Mouse (Mus musculus) forebrain, embryonic 15.5 days (tissue): ENCODE results near the gene Wipf2. TPM values are rescaled to one million over a fixed set of nuclear protein-coding genes. Genes with fewer than 3 reads are reported as not detected.
A peak's percentile ranks its signal among the peaks of the same experiment; 100 is the strongest.

Experiments used
- ATAC-seq: fragments of 200-750 bp; cut with Nextera tagmentation; replicated peaks from 2 replicates; pipeline ENCODE4 v1.8.0; 2017; ENCODE audit warnings: mild to moderate bottlenecking, moderate TSS enrichment, moderate library complexity
- H3K27ac ChIP-seq: fragments of 300-500 bp; sonication (generic); replicated peaks from 2 replicates; pipeline ENCODE4 v1.5.1; 2015; ENCODE audit warnings: mild to moderate bottlenecking, inconsistent platforms
- H3K27me3 ChIP-seq: fragments of 300-500 bp; sonication (generic); 2 replicates; pipeline ENCODE4 v1.6.1; 2015; ENCODE audit warnings: inconsistent platforms
- H3K36me3 ChIP-seq: fragments of 300-500 bp; sonication (generic); 2 replicates; pipeline ENCODE4 v1.6.1; 2015; ENCODE audit warnings: mild to moderate bottlenecking, inconsistent platforms
- H3K4me1 ChIP-seq: fragments of 300-500 bp; sonication (generic); 2 replicates; pipeline ENCODE4 v1.6.1; 2015; ENCODE audit warnings: inconsistent platforms
- H3K4me2 ChIP-seq: fragments of 300-500 bp; sonication (generic); replicated peaks from 2 replicates; pipeline ENCODE4 v1.6.1; 2015; ENCODE audit warnings: mild to moderate bottlenecking, inconsistent platforms
- H3K4me3 ChIP-seq: fragments of 300-500 bp; sonication (generic); 2 replicates; pipeline ENCODE4 v1.5.1; 2015; ENCODE audit warnings: mild to moderate bottlenecking, inconsistent platforms
- H3K9ac ChIP-seq: fragments of 300-500 bp; sonication (generic); replicated peaks from 2 replicates; pipeline ENCODE4 v1.6.1; 2015; ENCODE audit warnings: mild to moderate bottlenecking, inconsistent platforms
- H3K9me3 ChIP-seq: fragments of 300-500 bp; sonication (generic); 2 replicates; pipeline ENCODE4 v1.6.1; 2016; ENCODE audit warnings: inconsistent platforms
- WGBS: fragments of 180-500 bp; shearing (Covaris S2); methylation state at CpG from one replicate; pipeline ENCODE4 v1.1.7; 2015; ENCODE audit warnings: mixed read lengths; 5-methylcytosine and 5-hydroxymethylcytosine counted together
- polyA plus RNA-seq: library from polyadenylated mRNA; unstranded; fragments of >200 nt; fragmentation: Nextera tagmentation; extraction: Ambion mirVana; gene quantifications from 2 replicates; pipeline ENCODE4 v1.2.1, GENCODE M21; 2015

Wipf2 gene
- polyA plus RNA-seq, 1 experiment from 2014 or later, result 4.4 TPM

DNA sequence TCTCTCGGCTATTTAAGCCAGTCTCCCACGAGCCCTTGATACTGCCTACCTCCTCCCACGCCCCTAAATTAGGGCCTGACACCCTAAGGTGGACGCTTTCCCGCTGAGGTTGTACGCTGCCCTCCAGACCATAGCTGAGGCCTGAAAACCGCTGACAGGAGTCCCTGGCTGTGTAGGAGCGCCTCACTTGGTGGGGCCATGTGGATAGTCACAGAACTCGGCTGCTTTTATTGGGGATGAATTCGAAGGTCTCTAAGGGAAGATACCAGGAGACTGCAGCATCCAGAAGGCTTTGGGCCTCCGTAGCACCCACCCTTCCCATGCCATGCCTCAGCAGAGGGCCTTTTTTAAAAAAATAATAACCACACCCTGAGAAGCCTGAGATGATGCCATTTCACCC lies 25.5 kb upstream of the Wipf2 start:
- Histone ChIP-seq H3K4me2 (peak overlapping the region; percentile 96), H3K4me3 (peak overlapping the region; percentile 74), H3K36me3 (peaks cover 15% of the 10 kb centered on the region), H3K27ac (no peak overlapping the region), H3K9ac (peak overlapping the region; percentile 85), H3K27me3 (no peaks in the 10 kb centered on the region), H3K4me1 (peaks cover 25% of the 10 kb centered on the region), H3K9me3 (no peaks in the 10 kb centered on the region)
- 59% methylated on average over 11 of the region's 11 CpGs for WGBS
- no peak for ATAC-seq

DNA sequence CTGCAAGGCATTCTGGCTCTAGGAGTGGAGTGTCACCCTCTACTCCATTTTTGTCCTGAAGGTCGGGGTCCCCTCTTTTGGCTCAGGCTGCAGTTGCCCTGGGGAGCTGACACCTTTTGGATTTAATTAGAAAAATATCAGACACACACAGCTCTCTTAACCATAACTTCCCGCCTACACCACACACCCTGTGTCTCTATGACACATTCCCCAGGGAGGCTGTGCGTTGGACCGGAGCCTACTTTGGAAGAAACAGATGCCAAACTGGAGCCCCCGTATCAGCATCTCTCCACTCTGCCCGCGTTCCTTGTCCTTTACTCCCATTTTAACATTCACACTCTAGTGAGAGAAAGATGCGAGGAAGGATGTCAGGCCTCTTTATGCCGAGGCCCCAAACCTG lies 24.9 kb upstream of the Wipf2 start:
- no peaks in the 10 kb centered on the region for H3K27me3 ChIP-seq
- no peaks in the 10 kb centered on the region for H3K9me3 ChIP-seq
- H3K4me3 ChIP-seq, result peak overlapping the region; percentile 74; the same call in 1 of the 2 replicates
- peak overlapping the region; percentile 96 for H3K4me2 ChIP-seq
- H3K27ac ChIP-seq, result no peak overlapping the region
- peaks cover 25% of the 10 kb centered on the region for H3K4me1 ChIP-seq
- peaks cover 9% of the 10 kb centered on the region; the same call in 1 of the 2 replicates for H3K36me3 ChIP-seq
- WGBS, result 60% methylated on average over 9 of the region's 9 CpGs
- ATAC-seq, result no peak
- no peak overlapping the region for H3K9ac ChIP-seq

DNA sequence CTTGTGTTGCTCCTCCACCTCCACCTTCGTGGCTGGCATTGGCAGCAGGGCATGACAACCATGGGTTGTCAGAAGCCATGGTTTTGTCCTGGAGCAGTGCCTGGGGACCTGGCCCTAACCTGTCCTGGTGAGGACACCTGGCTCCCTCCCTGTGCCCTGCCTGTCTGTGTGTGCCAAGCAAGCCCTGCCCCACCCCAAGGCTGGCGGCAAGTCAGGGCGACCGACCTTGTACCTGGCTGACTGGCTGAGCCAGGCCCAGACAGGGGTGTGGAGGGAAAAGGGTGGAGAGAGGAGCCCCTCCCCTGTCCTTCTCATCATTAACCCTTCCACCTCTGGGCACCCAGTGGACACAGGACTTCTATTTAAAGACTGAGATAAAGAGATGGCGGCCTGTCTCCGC lies 24.0 kb upstream of the Wipf2 start:
- no peak overlapping the region for H3K4me2 ChIP-seq
- no peak overlapping the region for H3K27ac ChIP-seq
- H3K4me3 ChIP-seq, result no peak overlapping the region
- peaks cover 2% of the 10 kb centered on the region; the same call in 1 of the 2 replicates for H3K36me3 ChIP-seq
- no peaks in the 10 kb centered on the region for H3K9me3 ChIP-seq
- H3K4me1 ChIP-seq, result peaks cover 25% of the 10 kb centered on the region
- H3K9ac ChIP-seq, result no peak overlapping the region
- 50% methylated on average over 6 of the region's 6 CpGs for WGBS
- H3K27me3 ChIP-seq, result no peaks in the 10 kb centered on the region
- no peak for ATAC-seq

DNA sequence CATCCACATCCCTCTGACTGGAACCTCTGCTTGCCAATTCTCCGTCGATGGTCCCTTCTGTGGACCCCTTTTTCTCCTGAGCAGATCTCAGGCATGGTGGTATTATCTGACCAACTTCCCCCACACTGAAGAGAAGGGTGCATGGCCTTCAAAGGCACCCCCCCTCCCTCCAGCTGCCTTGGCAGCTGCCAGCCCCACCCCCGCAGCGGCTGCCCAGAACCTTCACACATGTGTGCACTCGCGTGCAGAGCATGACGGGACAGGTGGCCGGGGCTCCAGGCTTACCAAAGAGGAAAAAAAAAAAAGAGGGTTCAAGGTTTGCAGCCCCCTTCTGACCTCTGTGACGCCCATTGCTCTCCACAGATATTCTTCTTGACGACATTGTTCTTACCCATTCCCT lies 23.5 kb upstream of the Wipf2 start:
- Histone ChIP-seq H3K27me3 (no peaks in the 10 kb centered on the region), H3K27ac (no peak overlapping the region), H3K4me3 (no peak overlapping the region), H3K9me3 (no peaks in the 10 kb centered on the region), H3K4me1 (peaks cover 25% of the 10 kb centered on the region), H3K4me2 (no peak overlapping the region), H3K36me3 (no peaks in the 10 kb centered on the region), H3K9ac (no peak overlapping the region)
- no peak for ATAC-seq
- 68% methylated on average over 10 of the region's 10 CpGs for WGBS

DNA sequence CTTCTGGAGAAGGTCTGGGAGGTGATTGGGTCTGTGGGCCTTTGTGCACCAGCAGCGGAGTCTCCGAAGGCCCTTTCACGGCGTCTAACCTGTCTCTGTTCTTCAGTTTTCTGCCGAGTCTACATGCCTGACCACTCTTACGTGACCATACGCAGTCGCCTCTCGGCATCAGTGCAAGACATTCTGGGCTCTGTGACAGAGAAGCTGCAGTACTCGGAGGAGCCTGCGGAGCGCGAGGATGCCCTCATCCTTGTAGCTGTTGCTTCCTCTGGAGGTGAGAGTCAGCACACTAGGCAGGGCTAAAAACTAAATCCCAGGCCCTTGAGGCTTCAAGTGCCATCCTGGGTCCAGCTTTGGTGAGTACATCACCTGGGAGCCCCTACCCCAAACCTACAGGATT lies 17.4 kb upstream of the Wipf2 start:
- Histone ChIP-seq H3K36me3 (no peaks in the 10 kb centered on the region), H3K4me1 (peaks cover 18% of the 10 kb centered on the region), H3K27me3 (no peaks in the 10 kb centered on the region), H3K9me3 (no peaks in the 10 kb centered on the region), H3K4me3 (no peak overlapping the region), H3K9ac (no peak overlapping the region), H3K4me2 (no peak overlapping the region), H3K27ac (no peak overlapping the region)
- ATAC-seq, result no peak
- 52% methylated on average over 13 of the region's 13 CpGs for WGBS

DNA sequence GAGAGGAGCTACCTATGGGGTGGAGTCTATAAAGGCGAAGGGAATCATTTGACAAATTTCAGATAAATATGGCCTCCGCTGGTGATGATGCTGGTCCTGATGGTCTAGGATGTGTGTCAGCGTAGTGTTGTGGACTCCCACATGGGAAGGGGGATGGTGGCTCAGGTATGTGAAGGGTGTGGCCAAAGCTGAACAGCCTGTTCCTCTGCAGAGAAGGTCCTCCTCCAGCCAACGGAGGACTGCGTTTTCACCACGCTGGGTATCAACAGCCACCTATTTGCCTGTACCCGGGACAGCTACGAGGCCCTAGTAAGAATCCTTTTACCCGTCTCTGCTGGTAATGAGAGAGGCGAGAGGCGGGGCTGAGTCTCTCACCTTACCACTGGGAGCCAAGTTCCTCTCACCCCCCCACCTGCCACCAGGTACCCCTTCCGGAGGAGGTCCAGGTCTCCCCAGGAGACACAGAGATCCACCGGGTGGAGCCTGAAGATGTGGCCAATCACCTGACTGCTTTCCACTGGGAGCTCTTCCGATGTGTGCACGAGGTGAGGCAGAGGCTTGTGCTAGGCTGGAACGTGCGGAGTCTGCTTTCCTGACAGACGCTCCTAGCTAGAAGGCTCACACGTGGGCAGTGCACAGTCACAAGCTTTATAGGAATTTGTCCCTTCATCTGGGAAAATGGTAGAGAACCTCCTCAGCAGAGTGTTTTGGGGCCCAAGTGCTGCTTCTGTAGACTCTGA lies 16.4 kb upstream of the Wipf2 start:
- WGBS, result 75% methylated on average over 19 of the region's 19 CpGs
- H3K9me3 ChIP-seq, result no peaks in the 10 kb centered on the region

DNA sequence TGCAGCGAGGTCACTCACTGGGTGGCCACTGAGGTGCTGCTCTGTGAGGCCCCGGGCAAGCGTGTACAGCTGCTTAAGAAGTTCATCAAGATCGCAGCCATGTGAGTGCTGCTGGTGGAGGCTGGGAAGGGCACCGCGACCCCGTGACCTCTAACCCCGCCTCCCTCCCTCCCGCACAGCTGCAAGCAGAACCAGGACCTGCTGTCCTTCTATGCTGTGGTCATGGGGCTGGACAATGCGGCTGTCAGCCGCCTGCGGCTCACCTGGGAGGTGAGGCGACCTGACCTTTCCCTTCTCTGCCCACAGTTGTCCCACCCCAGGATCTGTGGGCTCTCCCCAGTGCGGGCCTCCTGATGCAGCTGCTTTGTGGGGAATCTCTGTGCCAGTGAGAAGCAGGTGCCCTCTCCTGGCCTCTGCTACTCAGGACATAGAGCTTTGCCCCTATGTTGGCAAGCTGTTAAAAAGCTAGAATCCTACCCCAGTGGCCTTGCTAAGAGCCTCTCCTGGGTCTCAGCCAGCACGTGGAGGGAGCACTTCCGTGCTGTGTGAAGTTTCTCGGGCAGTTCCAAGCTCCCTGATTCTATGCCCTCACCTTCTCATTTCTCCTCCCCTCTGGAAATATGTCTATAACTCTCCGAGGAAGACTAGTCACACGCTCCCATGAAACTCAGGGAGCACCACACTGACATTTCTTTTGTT lies 14.1 kb upstream of the Wipf2 start:
- H3K9ac ChIP-seq, result no peak overlapping the region
- H3K27ac ChIP-seq, result no peak overlapping the region
- H3K36me3 ChIP-seq, result no peaks in the 10 kb centered on the region
- ATAC-seq, result no peak
- 12% methylated on average over 19 of the region's 19 CpGs for WGBS
- no peaks in the 10 kb centered on the region for H3K27me3 ChIP-seq
- peaks cover 18% of the 10 kb centered on the region for H3K4me1 ChIP-seq
- H3K4me3 ChIP-seq, result no peak overlapping the region
- no peaks in the 10 kb centered on the region for H3K9me3 ChIP-seq
- no peak overlapping the region for H3K4me2 ChIP-seq

More for the DNA sequence above, 16.4 kb upstream of the Wipf2 start:
- Histone ChIP-seq H3K9ac (no peak overlapping the region), H3K4me3 (no peak overlapping the region), H3K4me1 (peaks cover 18% of the 10 kb centered on the region), H3K27ac (no peak overlapping the region), H3K4me2 (no peak overlapping the region), H3K27me3 (no peaks in the 10 kb centered on the region), H3K36me3 (no peaks in the 10 kb centered on the region)
- no peak for ATAC-seq

DNA sequence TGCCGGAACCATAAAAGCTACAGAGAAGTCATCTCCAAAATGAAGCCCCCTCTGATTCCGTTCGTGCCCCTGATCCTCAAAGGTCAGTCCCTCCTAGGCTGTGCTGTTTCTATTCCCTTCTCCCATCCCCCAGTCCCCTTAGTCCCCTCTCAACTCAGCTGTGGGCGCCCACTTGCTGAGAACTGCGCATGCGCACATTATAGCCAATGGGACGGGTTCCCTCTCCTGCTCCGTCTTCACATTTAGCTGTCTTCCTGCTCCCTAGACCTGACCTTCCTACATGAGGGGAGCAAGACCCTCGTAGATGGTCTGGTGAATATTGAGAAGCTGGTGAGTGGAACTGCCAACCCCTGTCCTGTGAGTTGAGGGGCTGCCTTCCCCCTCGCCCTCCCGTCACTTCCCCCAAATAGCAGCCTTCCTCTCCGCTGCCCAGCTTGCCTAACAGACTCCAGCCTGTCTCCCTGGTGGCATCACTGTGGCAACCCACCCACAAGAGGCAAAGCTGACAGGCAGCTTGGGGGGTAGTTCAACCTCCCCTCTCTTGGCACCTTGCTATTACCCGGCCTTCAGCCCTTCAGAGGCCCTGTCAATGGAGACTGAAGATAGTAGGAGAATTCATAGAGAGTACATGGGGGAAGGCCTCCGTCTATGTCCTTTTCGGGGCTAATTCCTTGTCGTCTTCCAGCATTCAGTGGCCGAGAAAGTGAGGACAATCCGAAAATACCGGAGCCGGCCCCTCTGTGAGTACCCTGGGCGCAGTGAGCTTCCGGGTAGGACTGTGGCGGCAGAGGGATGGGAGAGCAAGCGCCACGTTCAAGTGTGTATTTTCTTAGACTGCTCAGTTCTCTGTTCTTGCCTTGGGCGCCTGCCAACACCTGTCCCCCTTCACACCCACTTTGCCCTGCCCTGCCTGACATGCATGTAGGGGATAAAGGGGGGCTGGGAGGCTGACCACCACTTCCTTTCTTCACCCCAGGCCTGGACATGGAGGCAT lies 13.0 kb upstream of the Wipf2 start:
- peak; percentile 38; the same call in 1 of the 2 replicates for ATAC-seq
- 60% methylated on average over 26 of the region's 26 CpGs for WGBS
- H3K4me2 ChIP-seq, result peak overlapping the region; percentile 27
- H3K36me3 ChIP-seq, result no peaks in the 10 kb centered on the region
- no peaks in the 10 kb centered on the region for H3K27me3 ChIP-seq
- H3K27ac ChIP-seq, result 0 out of 2 replicates have a peak overlapping the region, but pooled peaks have one; percentile 21
- H3K4me1 ChIP-seq, result peaks cover 18% of the 10 kb centered on the region
- H3K9ac ChIP-seq, result no peak overlapping the region
- no peaks in the 10 kb centered on the region for H3K9me3 ChIP-seq
- 0 out of 2 replicates have a peak overlapping the region, but pooled peaks have one; percentile 13 for H3K4me3 ChIP-seq

DNA sequence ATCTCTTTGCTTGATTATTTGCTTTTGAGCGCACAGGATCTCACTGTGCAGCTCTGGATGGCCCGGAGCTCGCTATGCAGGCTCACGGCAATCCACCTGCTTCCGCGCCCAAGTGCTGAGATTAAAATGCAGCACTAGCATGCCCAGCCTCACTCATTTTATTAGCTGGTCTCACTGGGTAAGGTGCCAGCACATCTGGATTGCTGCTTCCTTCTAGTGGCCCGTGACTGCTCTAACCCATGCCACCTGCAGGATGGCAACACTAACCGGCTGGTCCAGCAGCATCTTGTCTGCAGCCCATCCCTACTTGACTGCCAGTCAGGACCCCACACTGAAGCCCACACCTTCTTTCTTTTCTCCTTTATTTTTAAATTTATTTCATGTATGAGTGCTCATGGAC lies 9.3 kb upstream of the Wipf2 start:
- Histone ChIP-seq H3K36me3 (no peaks in the 10 kb centered on the region), H3K9ac (no peak overlapping the region), H3K27me3 (no peaks in the 10 kb centered on the region), H3K4me1 (peaks cover 16% of the 10 kb centered on the region), H3K9me3 (no peaks in the 10 kb centered on the region), H3K4me3 (no peak overlapping the region), H3K4me2 (no peak overlapping the region), H3K27ac (no peak overlapping the region)
- no peak for ATAC-seq
- WGBS, result 86% methylated on average over 8 of the region's 8 CpGs

DNA sequence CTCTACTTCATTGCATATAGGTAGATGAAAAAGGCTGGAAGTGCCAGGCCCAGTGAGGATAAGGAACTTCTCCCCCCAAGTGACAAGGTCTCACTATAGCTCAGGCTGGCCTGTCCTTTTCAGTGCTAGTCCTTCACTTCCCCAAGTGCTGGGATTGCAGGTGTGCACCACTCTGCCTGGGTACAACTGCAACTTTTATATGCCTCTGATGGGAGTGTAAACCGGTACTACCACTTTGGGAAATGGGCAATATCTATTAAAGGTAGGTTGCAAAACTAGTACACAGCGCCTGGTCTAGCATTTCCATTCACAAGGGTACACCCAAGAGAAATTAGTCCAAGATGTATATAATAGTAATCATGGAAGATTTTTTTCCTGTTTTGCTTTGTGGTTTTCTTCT lies 8.8 kb upstream of the Wipf2 start:
- 97% methylated on average over 2 of the region's 2 CpGs for WGBS
- no peak for ATAC-seq
- H3K4me3 ChIP-seq, result no peak overlapping the region

DNA sequence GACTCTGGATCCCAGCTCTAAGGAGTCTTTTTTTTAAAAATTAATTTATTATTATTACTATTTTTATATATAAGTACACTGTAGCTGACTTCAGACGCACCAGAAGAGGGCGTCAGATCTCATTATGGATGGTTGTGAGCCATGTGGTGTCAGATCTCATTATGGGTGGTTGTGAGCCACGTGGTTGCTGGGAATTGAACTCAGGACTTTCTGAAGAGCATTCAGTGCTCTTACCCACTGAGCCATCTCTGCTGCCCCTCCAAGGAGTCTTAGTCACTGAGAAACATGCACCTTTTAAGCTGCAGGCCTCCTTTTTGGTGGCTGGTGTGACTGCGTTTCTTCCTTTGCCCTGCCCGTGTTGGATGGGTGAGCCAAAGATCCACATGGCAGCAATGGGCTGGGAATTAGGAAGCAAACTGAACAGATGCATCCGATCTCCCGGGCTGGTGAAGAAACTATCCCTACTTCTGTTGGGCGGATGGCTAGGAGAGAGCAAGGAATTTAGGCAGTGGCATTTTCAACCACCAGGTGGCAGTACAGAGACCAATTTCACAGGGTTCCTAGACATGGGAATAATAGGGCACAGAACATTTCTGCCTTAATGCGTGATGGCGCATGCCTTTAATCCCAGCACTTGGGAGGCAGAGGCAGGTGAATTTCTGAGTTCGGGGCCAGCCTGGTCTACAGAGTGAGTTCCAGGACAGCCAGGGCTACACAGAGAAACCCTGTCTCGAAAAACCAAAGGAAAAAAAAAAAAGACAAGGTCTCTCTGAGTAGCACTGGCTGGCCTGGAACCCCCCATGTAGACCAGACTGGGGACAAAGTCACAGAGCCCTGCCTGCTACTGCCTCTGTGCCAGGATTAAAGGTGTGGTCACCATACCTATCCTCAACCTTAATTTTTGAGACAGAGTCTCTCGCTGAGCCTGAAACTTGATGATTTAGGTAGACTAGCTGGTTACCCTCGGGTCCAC lies 4.4 kb upstream of the Wipf2 start:
- no peak overlapping the region for H3K4me3 ChIP-seq
- H3K27me3 ChIP-seq, result no peaks in the 10 kb centered on the region
- no peak overlapping the region for H3K27ac ChIP-seq
- H3K4me2 ChIP-seq, result no peak overlapping the region
- no peak overlapping the region for H3K9ac ChIP-seq
- H3K9me3 ChIP-seq, result no peaks in the 10 kb centered on the region
- peaks cover 6% of the 10 kb centered on the region for H3K4me1 ChIP-seq
- peak; percentile 27; the same call in 1 of the 2 replicates for ATAC-seq
- 30% methylated on average over 14 of the region's 14 CpGs for WGBS
- H3K36me3 ChIP-seq, result no peaks in the 10 kb centered on the region

More for the DNA sequence above, 8.8 kb upstream of the Wipf2 start:
- Histone ChIP-seq H3K27ac (no peak overlapping the region), H3K9me3 (no peaks in the 10 kb centered on the region), H3K4me2 (no peak overlapping the region), H3K9ac (no peak overlapping the region), H3K36me3 (no peaks in the 10 kb centered on the region), H3K4me1 (peaks cover 10% of the 10 kb centered on the region), H3K27me3 (no peaks in the 10 kb centered on the region)
